Mouse (Mus musculus): ENCODE data around the gene Il20ra.
"Not testable (repeated sequence)": the region's sequence is repeated elsewhere in the genome, so short reads cannot be mapped to it uniquely, and the experiment has no call there.

Gene Il20ra

DNA sequence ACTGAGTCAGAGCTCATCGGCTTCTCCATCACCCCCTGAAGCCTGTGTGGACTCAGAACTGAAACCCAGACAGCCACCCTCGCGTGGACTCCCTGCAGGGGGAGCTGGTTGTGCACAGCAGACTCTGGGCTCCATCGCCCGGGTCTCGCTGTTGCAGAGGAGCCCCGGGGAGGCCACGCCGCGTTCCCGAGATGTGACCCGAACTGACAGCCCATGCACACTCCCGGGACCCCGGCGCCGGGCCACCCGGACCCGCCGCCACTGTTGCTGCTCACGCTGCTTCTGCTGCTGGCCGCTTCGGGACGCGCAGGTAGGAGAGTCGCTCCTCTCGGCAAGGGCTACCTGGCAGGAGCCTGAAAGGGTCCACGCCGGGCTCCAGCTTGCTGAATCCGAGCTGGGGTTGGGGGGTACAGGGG lies at the start of gene Il20ra:
Gene Il20ra (plus strand): TSS at position 150 of the 416 bp plus-strand sequence.
- in situ Hi-C loops (cut with MboI) = no loop called here

DNA sequence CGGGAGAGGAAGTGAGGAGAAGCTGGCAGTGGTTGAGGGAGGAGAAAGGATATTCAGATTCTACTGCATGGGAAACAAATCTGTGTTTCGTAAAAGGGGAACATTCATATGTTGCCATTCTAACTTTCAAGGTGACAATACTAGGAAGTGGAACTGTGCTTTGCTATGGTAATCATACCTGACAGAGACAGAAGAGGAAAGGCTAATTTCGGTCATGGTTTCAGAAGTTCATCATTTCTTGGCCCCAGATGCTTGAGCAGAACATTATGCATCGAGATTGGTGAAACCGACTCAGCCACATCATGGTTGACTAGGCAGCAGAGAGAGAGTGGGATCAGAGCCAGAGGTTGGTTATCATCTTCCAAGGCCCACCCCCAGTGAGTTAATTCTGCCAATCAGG lies 43.4 kb upstream of the Il20ra start:
- in situ Hi-C loops (cut with MboI) = no loop called here

DNA sequence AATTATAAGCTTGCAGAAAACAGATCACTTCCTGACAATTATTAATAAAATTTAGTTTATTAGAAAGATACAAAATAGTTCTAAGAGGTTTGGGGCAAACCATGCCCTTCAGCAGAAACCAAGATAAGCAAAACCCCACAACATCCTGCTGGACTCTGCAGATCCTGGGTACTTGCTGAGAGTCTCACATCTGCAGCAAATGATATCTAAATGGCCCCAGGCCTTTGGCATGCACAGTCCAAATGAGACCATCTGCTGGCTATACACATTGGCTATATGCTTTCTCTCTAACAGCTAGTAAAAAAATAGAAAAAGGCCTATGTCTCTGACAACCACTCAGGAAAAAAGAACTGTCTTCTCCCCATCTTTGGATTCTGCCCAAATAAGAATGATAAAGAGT lies 40.4 kb upstream of the Il20ra start:
- in situ Hi-C loops (cut with MboI) = no loop called here

DNA sequence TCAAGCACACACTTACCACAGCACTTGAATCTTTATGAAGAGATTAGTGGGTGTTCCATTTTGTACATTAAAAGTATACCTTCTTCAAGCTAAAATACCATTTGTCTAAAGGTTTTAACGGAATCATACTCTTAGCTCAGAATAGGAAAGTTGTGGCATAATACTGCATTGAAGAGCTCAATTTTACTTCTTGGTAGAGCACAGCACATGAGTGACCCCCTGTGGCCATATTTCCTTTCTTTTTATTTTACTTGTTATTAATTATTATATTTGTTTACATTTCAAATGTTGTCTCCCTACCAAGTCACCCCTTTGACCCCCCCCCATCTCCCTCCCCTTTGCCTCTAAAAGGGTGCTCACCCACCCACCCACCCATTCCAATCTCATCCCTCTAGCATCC lies 39.2 kb upstream of the Il20ra start:
- in situ Hi-C loops (cut with MboI) = no loop called here

DNA sequence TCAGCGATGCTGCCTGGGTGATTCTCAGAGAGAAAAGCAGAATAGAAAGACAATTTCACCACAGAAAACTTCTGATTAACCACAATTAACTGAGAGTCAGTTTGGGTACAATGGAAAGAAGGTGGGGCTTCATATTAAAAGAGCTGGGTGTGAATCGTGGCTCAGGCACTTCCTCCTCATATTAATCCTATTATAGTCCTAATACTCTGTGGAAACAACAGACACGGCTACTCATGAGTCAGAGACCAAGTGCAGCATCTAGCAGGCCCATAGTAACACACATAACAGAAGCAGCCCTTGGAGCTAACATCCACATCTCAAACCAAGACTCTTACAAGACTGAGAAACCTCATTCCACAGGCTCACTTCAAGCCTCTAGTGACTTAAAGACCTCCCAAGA lies 24.7 kb upstream of the Il20ra start:
- in situ Hi-C loops (cut with MboI) = loop anchor here (10.0 kb wide), 2 partner anchors 93 to 773 kb away; partner anchors contain the start of gene Ifngr1

DNA sequence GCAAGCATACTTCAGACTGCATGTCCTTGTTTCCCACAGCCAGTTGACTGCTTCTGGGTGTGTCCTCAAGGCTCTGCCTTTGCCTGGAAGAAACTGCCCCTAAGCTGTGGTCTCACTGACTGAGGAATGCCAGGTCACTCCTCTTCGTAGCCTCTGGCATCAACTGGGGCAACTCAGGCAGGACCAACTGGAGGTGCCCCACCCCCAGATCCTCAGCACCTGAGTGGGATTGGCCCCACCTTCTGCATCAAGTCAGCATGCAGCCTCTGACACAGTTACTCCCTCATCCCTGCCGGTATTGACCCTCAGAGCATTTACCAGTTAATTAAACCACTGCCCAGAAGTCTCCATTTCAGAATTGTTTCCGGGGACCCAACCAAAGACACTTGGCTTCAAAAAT lies 21.1 kb upstream of the Il20ra start:
- in situ Hi-C loops (cut with MboI) = loop anchor here (5.0 kb wide), 1 partner anchor 199 kb away; no protein-coding TSS in a partner anchor

DNA sequence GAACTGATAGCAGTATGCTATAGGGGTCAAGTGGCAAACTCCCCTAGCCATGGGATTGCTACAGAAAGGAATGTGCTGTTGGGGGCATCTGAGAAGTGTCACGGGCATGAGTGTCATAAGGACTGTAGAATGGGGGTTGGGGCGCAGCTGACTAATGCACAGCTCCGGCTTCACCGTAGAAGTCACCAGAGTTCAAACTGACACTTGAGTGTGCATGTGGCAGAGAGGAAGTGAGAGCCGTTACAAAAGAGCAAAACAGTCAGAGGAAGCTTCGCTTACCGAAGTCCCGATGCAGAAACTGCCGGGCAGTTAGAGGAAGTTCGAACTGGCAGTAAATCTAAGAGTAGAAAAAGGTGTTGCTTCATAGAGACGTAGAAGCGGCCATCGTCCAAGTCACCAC lies 20.6 kb upstream of the Il20ra start:
- in situ Hi-C loops (cut with MboI) = loop anchor here (5.0 kb wide), 1 partner anchor 199 kb away; no protein-coding TSS in a partner anchor

DNA sequence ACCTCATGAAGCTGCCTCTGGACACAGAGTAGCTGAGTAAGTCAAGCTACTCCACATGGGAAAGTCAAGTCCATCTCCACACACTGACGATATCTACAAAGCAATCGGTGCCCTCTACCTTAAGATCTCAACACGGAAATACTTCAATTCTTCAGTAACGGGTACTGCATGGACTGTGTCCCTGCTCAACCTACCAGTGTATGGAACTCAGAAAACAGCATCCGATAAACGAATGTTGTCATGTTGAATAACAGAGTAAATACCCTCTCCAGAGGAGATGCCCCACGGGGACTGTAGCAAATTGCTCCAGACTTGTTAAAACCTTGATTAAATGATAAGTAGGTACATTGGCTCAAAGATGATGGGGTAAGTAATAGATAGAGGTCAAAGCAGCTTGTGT lies 20.0 kb upstream of the Il20ra start:
- in situ Hi-C loops (cut with MboI) = loop anchor here (5.0 kb wide), 1 partner anchor 200 kb away; no protein-coding TSS in a partner anchor

DNA sequence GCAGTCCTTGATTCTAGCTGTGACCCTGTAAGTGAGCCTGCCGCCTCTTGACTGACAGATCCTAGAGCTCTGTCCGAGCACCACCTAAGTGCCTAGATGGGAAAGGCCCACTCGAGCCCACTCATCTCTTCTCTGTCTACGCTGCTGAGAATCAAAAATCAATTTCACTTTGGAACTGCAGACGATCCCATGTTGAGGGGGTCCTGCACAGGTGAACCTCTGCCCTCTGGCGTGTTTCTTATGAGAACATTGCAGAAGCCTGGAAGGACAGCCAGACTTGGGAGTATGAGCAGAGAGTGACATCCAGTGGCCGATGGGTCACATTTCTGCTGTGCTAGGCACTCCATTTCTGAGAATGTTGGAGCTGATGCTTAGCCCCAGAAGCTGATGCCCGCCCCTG lies 19.4 kb upstream of the Il20ra start:
- in situ Hi-C loops (cut with MboI) = loop anchor here (5.0 kb wide), 1 partner anchor 201 kb away; no protein-coding TSS in a partner anchor

DNA sequence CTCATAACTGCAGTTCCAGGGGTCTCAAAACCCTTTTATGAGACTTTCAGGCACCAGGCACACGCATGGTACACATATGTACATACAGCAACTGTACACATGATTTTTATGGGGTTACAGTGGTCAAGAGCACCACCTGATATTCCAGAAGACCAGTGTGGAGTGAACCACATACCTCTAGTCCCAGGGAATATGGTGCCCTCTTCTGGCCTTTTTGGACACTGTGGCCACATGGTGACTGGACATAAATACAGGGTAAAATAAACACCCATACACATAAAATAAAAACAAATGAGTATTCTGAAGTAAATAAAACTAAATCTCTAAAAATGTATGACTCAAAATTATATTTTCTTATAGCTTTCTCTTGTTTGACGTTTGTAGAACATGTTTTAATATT lies 18.7 kb upstream of the Il20ra start:
- in situ Hi-C loops (cut with MboI) = loop anchor here (5.0 kb wide), 1 partner anchor 201 kb away; no protein-coding TSS in a partner anchor

DNA sequence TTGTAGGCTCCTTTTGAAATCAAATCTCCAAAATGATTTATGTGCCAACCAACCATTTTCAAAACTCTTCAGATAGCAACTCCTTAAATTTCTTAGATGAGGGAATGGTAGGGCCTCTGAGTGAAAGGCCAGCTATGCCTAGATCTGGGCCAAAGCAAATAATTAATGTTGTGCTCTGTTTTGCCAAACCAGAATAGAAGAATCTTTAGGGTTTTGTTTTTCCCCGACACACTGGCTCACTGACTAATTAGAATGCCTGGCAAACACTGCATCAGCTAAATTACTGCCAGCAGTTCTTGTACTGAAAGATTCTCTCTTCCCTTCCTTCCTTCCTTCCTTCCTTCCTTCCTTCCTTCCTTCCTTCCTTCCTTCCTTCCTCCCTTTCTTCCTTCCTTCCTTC lies 13.0 kb upstream of the Il20ra start:
- in situ Hi-C loops (cut with MboI) = no loop called here

DNA sequence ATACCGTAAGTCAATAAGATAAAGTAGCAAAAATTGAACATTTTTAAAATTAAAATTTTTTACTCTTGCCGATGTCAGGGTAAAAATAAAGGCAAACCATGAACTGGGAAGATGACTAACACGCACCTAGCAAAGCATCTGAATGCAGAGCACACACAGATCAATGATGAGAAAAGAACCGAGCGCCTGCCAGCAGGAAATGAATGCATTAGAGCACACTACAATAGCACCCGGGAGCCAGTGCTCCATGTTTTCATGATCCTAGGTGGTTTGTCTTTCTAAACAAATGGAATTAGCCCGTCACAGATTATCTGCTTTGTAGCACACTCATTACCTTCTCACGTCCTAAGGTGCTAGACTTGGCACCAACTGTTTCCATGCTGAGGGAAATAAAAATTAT lies 7.9 kb upstream of the Il20ra start:
- in situ Hi-C loops (cut with MboI) = no loop called here

DNA sequence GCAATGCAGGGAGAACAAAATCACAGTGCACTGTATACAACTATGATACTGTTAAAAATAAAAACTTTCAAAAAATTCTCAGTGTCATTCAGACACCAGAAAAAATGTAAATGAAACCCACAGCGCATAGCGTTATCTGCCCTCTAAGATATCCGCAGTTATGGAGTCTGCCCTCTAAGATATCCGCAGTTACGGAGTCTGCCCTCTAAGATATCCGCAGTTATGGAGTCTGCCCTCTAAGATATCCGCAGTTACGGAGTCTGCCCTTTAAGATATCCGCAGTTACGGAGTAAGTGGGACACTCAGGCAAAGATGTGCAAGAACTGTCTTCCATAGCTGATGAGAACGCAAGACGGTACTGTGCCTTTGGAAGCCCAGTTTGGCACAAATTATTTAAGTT lies 4.6 kb upstream of the Il20ra start:
- in situ Hi-C loops (cut with MboI) = no loop called here

DNA sequence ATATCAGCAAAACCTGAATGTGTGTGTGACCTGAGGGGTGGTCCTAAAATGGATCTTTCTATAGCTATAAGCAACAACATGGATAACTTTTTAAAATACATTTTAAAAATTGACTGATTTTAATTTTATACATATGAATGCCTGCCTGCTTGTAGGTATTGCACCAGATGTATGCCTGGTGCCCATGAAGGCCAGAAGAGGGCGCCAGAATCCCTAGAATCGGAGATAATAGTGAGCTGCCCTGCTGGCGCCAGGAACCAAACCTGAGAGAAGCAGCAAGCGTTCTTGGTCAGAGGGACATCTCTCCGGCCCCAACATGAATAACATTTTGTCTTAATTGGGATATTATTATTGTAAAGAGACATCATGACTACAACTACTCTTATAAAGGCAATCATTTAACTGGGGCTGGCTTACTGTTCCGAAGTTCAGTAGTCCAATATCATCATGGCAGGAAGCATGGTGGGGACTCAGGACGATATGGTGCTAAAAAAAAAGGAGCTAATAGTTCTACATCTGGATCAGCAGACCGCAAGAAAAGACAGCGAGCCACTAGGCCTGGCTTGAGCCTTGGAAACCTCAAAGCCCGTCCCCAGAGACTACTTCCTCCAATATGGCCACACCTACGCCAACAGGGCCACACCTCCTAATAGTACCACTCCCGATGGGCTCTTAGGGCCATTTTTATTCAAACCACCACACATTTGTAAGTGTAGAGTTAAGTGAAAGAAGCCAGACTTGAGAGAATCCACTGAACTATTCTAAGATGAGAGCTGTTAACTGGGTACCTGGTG lies 3.9 kb upstream of the Il20ra start:
- in situ Hi-C loops (cut with MboI) = no loop called here

DNA sequence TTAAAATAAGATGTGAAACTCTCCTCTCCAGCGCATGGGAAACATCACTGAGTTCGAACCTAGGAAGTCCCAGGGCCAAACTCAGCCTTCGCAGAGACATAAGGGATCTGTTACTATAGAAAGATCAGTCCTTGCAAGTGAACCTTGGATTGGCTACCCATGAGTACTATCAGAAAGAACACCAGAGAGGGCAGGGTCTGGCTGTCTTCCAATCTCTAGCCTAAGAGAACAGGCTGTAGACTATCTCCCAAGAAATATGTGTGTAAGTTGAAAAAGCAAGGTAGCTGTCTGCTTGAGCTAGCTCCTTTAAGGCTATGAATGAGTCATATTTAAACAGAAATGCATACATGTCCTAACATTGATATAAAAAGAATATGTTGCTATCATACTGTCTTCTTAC lies 1.4 kb upstream of the Il20ra start:
- in situ Hi-C loops (cut with MboI) = no loop called here

DNA sequence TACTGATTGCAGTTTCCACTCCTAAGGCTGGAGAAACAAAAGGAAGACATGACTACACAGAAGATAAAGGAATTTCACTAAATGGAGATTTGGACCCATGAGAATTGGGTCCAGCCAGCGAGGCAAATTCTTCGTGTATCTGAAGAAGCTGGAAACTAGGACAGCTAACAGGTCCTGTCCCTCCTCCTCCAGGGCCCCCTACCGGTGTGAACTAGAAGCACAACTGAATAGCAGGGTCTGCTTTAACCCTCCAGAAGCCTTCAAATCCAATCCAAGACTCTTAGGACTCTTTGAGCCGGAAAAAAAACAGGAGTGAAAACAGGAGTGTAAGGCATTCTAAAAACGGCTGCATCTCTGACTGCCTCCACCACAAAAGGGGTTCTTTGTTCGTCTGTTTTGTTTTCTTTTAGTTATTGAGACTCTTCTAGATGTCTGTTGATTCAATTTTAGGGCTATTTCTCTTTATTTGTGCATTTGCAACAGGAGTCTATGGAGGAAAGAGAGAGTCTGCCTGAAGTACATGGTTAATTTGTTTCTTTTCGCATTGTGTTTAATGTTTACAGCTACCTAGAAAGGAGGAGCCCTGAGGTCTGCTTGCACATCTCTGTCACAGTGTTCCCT lies 709 bp upstream of the Il20ra start:
- in situ Hi-C loops (cut with MboI) = no loop called here

DNA sequence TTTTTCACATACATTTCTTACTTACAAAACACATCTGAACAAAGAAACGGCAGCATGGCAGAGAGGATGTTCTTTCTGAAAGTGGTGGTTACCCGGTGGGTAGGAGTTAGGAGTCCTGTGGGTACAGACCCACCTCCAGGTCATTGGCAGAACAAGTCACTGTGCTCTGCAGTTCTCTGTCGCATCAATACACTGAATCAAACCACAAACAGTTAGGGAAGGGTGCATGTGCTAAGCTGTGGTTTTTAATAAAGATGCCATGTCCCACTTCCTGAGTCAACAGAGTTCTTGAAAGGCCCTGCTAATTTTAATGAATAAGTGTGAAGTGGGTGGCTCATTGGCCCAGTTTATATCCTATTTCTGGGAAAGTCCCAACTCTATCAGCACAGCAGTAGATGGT lies 6.3 kb downstream of the Il20ra start:
- in situ Hi-C loops (cut with MboI) = no loop called here

DNA sequence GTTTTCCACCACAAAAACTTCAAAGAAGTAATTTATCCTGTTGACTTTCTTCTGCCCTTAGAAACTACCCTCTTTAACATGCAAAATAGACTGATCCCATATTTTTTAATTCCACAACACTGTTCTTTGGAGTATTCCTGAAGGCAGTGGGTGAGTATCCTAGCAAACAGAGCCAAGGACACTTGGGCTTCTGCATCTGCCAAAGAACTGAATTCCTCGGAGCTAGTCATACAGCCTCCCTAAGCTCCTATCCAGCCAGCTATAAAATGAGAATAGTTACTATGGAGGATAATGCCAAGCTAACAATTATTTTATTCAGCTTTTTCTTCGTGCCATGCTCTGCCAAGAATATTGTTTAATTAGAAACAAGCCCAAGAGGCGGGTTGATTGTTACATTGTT lies 9.9 kb downstream of the Il20ra start:
- in situ Hi-C loops (cut with MboI) = no loop called here

DNA sequence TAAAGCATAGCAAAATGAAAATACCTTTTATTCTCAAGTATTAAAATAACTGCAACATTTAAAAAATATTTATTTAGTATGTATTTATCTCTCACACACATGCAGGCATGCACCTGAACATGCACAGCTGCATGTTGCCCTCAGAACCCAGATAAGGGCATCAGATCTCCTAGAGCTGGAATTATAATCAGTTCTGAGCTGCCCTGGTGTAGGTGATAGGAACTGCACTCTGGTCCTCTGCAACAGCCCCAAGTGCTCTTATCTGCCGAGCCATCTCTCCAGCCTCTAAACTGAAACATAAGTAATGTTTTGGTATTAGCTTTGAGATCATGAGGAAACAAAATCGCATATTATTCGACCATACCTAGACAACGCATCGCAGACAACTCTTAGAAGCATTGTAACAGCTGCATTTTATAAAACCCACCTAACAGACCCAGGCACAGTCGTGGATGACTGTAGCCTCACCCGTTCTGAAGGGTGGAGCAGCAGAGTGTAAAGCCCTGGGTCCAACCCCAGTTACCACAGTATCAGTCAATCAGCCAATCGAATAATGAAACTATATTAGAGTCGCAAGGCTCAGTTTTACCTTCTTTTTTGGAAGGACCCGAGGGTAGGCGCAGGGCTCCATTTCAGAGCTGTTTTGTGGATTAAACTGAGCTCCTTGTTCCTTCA lies 11.9 kb downstream of the Il20ra start:
- in situ Hi-C loops (cut with MboI) = no loop called here

DNA sequence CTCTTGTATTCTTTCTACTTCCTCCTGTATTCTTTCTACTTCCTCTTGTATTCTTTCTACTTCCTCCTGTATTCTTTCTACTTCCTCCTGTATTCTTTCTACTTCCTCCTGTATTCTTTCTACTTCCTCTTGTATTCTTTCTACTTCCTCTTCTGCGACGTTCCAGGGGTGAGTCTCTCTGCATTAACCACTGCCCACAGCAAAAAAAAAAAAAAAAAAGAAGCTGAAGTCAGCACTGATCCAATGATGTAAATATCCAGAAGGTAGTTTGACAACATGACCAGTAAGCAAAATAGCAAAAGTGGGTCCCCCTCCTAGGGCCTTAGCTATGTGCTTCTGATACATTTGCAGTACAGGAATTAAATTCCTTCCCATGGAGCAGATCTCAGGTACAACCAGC lies 26.1 kb downstream of the Il20ra start:
- in situ Hi-C loops (cut with MboI) = not testable (repeated sequence)

DNA sequence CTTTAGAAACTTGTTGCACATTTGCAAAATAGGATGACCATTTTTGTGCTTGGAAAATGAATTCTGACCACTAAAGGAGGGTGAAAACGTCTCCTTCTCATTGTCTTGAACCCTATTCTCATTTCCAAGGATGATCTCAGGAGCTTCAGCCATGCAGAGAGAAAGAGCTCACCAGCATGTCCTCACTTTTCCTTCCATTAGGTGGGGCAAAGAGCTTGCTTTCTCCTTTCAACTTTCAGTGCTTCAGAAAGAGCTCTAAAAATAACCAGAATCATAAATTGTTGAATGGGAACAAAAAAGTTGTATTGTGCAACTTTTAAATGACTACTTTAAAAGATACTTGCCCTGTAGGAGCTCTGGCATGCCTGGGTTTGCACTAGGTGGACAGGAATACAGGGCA lies 33.3 kb downstream of the Il20ra start:
- in situ Hi-C loops (cut with MboI) = no loop called here

DNA sequence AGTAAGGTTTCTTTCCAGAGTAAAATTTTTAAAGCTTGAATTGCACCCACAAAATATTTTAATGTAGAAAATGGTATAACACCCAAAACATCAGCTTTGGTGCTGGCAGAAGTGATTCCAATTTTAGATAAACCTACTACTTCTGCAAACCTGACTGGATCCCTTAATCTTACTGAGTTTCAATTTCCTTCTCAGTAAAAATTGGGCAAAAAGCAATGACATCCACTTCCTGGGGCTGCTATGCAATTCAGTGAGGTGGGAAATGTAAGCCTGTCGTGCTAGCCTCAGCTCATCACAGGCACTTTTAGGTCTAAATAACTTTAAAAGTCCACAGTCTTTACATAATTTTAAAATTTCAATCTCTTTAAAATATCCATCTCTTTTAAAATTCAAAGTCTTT lies 33.8 kb downstream of the Il20ra start:
- in situ Hi-C loops (cut with MboI) = no loop called here

DNA sequence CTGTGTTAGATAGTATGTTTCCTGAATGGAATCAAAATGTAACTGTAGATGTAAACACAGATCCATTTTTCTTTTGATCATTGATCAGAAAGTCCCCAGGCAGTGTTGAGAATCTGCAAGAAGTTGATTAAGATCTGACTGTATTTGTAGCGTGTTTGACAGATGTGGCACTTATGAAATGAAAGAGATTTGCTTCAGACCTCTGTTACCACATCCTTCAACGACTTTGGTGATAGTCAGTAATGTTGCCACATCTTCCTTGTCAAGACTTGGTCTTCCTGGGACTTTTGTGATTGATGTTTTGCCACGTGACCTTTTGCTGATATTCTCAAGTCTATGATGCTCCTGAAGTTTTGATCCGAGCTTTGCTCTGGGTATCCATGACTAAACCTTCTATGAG lies 35.3 kb downstream of the Il20ra start:
- in situ Hi-C loops (cut with MboI) = no loop called here

Measured in mature B cell (primary cell).